Mouse (Mus musculus) adrenal gland, postnatal 4 days (tissue): Measurements from ENCODE around the gene Zfp263. TPM values are rescaled to one million over a fixed set of nuclear protein-coding genes. Genes with fewer than 3 reads are reported as not detected.

ENCODE experiments used
- DNase-seq, 2 experiments: peaks; one replicate each; pipeline ENCODE4 v3.0.0; 2021 to 2022; ENCODE audit warnings: low spot score in 2 of 2, mixed read lengths in 2 of 2
- long read RNA-seq, 2 experiments: library from polyadenylated mRNA; stranded (forward); transcript quantifications; one replicate each; pipeline ENCODE4 v2.0.0; 2021
- total RNA-seq, 2 experiments: library from RNA; stranded (reverse); gene quantifications; 2 replicates each; pipeline ENCODE4 v1.2.3; 2021

Gene Zfp263
- 10 to 100 TPM; 33.0 to 33.8 TPM for total RNA-seq
- long read RNA-seq, experiment 1, partial matches to known transcripts, result 0 of 4 reads
- long read RNA-seq, experiment 1, other reads (novel, unspliced or antisense), result 1 of 4 reads
- long read RNA-seq, experiment 2, transcript Zfp263-201 (6 exons, 3,241 nt), result major isoform, 21 of 31 reads
- long read RNA-seq, experiment 2, partial matches to known transcripts, result 0 of 31 reads
- long read RNA-seq, experiment 2, other reads (novel, unspliced or antisense), result 3 of 31 reads

DNA sequence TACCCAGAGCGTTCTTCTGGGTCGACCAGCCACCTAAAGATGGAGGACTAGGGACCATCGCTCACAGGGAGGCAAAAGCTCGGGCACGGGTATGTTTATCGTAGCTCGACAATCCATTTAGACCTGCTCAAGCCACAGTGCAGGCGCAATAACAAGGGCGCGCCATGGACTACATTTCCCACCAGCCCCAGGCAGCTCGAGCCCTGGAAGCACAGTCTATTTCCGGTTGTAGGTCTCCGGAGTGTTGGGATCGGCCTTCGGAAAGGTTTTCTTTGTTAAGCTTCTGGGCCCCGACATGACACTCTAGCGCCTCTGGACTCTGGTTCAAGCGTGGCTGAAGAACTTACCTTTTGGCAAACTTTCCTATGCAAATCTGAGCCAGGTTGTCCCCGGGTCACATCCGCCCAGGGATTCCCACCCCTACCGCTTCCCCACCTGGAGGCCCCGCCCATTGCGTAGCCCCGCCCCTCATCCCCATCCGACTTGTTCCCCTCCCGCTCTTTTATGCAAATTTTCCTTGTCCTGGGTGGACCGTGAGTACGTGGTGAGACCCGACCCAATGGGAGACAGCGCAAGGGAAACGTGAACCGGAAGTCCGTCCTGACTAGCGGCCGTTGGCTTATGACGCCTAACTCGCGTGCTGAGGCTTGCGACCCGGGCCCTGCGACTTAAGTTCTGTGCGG is at the start of gene Zfp263:
Gene Zfp263 (plus strand): TSS at position 591 of the 683 bp plus-strand sequence.
- peak; percentile 70 to 83 for DNase-seq

DNA sequence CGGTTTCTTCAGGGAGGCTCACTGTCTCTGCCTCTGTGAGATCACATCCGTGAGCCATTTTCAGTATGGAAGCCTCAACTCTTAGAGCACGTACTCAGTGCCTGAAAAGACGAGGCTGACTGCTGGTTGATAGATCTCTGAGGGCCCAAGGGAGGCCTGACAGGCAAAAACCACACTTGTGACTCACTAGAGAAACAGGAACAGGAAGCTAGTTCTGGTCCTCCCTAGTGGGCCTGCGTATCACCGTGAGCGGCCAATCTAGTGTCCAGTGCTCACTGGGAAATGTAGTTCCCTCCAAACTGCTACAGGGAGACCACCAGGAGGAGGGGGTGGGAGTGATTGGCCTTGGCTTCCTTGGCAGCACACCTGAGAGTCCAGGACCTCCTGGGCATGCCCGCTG is 44.6 kb upstream of the Zfp263 start:
- DNase-seq, result no peak

DNA sequence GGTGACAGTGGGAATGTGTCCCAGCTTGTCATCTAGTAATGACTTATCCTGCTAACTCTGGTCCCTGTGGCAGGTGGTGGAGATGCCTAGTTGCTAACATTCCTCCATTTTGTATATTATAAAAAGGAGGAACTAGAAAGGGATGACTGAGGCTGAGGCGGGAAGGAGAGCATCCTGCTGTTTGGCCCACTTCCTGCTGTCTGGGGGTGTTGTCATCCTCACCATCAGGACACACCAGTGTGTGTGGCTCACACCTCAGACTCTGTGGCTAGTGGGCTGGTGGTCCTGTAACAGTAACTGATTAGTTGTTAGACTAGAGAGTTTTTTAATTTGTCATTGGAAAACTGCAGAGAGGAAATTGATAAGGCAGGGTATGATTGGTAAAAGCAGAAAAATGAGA is 43.0 kb upstream of the Zfp263 start:
- DNase-seq, result no peak

DNA sequence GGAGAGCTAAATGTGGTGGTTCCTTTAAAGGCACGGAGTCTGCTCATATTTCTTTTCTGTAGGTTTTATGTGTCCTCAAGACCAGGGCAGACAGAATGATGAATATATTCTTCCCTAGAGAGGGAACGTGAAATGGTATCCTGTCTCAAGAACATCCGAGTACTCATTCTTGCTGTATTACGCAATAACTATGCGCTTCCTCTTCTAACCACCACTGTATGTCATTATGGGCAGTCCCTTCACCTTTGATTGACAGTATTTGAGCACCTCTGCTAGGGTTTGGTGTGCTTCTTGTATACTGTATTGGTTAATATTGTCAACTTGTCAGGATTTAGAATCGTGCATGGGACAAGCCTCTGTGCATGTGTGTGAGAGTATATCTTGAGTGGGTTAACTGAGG is 37.2 kb upstream of the Zfp263 start:
- no peak for DNase-seq

DNA sequence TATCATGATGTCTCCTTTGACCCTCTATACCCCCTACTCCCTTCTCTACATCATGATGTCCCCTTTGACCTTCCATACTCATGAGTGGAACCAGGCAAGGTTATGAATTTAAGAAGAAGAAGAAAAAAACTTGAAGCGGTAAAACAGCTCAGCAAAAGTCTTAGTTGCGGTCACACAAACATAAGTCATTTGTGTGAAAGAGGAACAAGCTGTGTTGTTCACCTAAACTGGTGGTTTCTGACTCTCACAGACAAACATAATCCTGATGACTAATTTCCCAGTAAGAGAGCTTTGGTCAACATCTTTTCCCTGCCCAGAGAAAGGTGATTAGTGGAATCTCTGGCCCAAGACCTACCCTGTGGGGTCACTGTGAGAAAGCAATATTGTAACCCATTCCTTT is 29.2 kb upstream of the Zfp263 start:
- DNase-seq, result no peak

DNA sequence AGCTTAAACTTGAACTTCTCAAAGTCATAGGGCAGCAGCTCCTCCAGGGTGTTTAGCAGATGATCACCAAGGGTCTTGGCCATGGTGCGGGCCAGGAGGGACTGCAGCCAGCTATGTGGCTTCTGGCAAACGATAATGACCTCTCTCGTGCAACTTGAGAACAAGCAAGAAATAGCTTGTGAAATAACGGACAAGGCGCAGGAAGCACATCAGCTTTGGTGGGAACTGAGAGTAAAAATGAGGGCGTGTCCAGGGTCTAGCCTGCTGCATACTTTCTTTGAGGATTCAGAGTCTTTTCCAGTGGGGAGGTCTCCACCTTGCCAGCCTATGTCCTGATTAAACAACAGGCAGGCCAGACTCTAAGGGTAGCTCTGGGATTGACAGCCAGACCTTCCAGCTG is 25.9 kb upstream of the Zfp263 start, which contains the start of gene Mefv:
Gene Mefv (minus strand): TSS at position 118 of the 400 bp plus-strand sequence.
- no peak for DNase-seq

DNA sequence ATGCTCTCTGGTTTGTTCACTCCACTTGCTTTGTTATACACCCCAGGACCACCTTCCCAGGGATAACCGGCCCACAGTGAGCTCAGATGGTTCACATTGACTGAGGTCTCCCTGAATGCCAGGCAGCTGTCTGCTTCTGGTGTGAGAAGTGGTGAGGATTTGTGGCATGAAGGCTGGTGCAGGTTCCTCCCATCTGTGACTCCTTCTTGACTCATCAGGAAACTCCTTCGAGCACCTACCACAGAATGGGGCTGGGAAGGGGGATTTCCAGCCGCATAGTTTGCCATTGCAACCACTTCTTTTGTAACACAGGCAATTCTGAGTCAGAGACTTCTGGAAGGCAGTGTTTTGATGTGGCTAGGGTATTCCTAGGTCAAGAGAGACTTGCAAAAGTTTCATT is 20.7 kb upstream of the Zfp263 start:
- DNase-seq, result no peak

DNA sequence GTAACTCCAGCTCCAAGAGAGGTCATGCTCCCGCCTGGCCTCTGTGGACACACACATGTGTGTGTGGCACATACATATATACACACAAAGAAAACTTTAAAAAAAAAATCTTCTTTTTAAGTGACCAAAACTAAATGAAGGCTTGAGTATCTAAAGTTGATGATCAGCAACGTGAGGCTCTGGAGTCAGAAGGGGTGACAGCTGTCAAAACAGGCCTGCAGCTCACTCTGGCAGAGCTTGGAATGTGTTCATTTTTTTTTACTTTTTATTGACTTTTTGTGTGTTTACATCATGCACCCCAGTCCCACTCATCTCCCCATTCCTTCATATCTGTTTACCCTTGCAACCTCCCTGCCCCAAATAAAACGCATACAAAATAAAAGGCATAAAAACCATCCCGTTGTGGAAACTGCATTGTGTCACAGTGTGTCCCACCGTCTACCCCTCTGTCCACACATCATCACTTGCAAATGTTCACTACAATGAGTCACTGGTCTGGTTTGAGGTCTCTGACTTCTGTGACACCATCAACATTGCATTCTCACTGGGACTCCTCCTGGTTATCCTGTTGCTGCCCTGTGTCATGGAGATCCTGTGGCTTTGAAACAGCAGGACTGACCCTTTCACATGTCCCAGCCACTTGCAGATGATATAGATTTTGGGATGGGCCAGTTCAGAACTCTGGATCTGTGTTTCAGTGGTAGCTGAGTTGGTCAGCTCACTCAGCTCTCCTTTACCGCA is 15.7 kb upstream of the Zfp263 start:
- DNase-seq, result no peak

DNA sequence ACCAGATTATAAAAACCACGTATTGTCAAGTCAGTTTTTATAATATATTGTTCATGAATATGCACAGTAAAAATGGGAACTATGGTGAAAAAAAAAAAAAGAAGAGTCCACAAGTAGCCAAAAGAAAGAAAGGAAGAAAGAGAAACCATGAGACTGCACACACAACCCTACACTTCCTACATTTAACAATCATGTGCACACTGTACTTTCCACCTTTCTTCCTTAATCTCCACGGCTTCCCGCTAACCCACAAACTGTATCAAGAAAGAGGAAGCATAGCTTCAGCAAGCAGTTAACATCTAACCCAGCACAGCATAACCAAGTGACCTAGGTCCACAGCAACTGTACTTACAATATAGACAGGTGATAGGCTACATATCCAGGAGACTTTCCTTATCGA is 11.3 kb upstream of the Zfp263 start:
- no peak for DNase-seq

DNA sequence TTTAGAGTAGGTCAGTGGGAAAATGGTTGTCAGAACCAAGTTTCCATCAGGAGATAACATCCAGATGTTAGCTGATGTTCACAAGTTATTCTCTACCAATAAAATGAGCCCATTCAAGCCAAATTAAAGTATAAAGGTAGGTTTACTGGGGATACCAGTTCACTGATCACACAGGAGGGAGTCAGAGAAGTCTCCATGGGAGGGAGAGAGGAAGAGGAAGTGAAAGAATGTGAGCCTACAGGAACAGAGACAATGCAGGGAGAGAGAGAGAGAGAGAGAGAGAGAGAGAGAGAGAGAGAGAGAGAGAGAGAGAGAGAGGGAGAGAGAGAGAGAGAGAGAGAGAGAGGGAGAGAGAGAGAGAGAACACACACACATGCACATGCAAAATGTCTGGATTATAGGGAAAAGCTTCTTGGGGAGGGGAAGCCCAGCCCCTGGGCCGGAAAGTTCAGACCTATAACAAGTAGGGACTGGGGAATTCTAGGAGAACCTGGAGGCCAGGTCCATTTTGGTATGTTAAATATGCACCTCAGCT is 10.6 kb upstream of the Zfp263 start:
- no peak for DNase-seq

DNA sequence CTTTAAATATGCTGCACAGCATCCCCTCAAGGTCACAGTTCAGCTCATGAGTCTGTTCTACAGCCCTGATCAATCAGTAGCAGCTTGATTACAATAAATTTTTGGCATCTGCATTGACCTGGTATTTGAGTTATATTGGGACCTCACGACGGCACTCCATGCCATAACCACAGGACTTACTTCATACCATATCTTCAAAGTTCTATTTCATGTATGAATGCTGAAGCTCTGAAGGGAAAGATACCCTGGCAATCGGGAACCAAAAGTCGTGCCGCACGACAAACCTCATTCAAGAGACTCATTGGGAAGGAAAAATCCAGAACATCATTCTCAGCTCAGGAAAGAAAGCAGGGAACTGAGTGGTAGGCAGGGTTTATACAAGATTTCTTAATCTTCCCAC is 1.4 kb upstream of the Zfp263 start:
- DNase-seq, result no peak

DNA sequence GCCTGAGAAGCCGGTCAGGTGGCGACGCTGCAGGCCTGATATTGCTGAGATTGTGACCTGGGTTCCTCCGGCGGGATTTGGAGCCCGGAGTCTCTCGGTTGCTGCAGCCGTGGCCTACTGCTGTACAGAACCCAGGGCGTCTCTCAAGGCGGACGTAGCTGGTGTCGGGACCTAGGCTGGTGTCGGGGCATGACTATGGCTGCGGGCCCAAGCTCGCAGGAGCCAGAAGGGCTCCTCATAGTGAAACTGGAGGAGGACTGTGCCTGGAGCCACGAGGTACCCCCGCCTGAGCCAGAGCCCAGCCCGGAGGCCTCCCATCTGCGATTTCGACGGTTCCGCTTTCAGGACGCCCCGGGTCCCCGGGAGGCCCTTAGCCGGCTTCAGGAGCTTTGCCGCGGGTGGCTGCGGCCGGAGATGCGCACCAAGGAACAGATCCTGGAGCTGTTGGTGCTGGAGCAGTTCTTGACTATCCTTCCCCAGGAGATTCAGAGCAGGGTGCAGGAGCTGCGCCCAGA is 350 bp downstream of the Zfp263 start:
- DNase-seq, result no peak

DNA sequence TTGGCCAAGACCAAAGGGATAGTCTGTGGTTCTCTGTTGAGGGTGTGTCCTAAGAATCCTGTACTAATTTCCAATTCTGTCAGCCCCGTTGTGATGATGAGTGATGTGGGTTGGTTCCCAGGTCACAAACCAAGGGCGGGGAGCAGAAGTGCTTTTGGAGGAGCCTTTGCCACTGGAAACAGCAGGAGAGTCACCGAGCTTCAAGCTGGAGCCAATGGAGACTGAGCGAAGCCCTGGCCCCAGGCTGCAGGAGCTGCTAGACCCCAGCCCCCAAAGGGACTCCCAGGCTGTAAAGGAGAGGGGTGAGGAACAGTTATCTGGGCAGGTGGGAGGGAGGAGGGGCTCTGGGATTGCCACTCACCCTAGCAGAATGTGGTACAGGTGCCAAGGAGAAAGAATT is 1.8 kb downstream of the Zfp263 start:
- no peak for DNase-seq

DNA sequence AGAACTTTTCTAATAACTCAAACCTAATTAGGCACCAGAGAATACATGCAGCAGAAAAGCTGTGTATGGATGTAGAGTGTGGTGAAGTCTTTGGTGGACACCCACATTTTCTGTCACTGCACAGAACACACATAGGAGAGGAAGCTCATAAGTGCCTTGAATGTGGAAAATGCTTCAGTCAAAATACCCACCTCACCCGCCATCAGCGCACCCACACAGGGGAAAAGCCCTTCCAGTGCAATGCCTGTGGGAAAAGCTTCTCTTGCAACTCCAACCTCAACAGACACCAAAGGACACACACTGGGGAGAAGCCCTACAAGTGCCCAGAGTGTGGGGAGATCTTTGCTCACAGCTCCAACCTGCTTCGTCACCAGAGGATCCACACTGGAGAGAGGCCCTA is 5.1 kb downstream of the Zfp263 start:
- no peak for DNase-seq

DNA sequence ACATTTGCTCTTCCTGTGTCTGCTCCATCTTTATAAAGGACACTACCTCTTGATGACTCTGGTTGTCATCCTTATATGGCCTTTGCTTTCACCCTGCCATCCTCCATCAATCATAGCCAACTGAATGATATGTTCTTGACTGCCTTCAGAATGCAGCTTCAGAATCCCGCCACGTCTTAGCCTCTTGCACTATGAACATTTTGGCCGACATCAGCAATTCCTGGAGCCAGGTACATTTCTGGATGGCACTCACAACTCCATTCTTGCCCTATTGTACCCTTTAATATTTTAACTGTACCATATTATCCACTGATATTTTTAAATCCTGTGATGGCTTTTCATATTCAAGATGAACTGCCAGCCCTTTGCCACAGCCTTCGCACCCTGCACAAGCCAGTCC is 27.7 kb downstream of the Zfp263 start:
- DNase-seq, result no peak

DNA sequence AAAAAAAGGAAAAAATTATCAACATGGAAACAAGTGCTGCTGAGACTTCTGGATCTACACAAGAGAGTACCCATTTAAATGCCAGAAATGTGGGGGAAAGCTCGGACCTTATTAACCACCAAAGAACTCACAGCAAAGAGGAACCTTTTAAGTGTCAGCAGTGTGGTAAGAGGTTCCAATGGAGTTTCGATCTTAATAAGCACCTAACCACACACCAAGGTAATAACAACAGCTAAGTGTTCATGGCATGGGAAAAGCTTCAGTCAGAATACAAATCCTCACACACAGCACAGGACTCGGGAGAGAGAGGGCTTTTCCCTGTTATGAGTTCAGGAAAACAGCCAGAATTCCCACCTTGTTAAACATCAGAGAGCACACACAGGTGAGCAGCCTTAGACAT is 32.5 kb downstream of the Zfp263 start:
- no peak for DNase-seq

DNA sequence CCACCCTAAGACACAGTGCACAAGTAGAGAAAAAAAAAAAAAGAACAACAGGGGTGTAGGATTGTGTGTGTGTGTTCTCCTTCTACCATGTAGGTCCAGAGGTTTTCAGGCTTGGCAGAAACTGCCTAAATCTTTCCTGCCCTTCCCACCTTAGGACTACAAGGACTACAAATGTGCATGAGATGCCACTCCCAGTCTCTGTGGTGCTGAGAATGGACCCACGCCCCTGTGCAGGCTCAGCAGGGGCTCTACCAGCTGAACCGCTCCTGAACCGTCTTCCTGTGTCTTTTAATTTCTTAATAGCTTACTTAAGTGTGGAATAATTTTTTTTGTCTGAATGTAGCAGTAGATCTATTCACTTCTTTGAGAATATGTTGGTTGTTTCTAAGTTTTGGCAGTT is 34.1 kb downstream of the Zfp263 start:
- no peak for DNase-seq

DNA sequence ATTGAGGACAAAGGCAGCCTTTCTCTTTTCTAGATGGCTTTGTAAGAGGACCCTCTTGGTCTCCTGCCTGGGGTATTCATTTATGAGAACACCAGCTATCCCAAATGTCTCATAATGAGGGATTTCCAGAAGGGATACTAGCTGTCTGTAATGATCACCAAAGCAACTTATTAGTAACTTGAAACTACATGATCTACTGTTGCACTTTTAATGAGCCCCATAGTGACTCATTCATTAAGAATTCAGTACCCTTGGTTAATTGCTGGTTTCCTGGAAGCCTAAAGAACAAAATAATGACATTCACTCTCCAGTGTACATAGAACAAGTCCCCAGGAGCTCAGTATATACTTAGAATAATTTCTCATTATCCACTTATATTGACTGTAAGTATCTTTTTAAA is 37.3 kb downstream of the Zfp263 start:
- no peak for DNase-seq

DNA sequence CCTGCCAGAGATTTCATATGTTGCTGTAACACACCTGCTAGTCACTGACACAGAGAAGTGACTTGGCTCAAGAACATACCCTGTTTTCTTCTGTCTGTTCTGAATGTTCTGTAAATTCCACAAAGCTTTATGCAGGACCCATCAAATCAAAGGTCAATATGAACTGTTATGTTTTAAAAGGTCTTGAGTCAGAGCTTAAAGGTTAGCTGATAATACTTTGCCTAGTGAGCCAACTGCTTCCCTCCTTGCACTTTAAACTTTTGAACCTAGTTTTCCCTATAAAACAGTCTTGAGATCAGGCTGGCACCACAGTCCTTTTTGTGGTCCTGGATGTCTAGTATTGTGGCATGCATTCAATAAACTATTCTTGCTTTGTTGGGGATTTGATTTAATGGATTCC is 44.5 kb downstream of the Zfp263 start:
- no peak for DNase-seq
